Mouse (Mus musculus) C2C12 (cell line): ENCODE measurements at regions not wholly inside any gene's neighbourhood (a gene's known extent, or its start where the extent isn't known, plus 50 kb on each side); places are given as distances from the start of the nearest gene placed in this dataset.

Source experiments
- H3K27me3 ChIP-seq: one replicate; pipeline ENCODE4 v1.6.1; 2011; ENCODE audit not compliant: control insufficient read depth, insufficient read depth, insufficient read length
- H3K36me3 ChIP-seq: one replicate; pipeline ENCODE4 v1.6.1; 2011; ENCODE audit not compliant: control insufficient read depth, insufficient read depth
- H3K4me3 ChIP-seq: one replicate; pipeline ENCODE4 v1.5.1; 2011; ENCODE audit warnings: mild to moderate bottlenecking, control low read depth; ENCODE audit not compliant: poor library complexity, insufficient read depth, severe bottlenecking
- H3K79me2 ChIP-seq: one replicate; pipeline ENCODE4 v1.6.1; 2011; ENCODE audit not compliant: control insufficient read depth, insufficient read depth
- H3K79me3 ChIP-seq: one replicate; pipeline ENCODE4 v1.6.1; 2011; ENCODE audit warnings: low read depth, control low read depth
- H3ac ChIP-seq: one replicate; pipeline ENCODE3; 2011; ENCODE audit warnings: low read depth; ENCODE audit not compliant: control insufficient read depth, insufficient read length
- CEBPB ChIP-seq: IDR thresholded peaks from one replicate; pipeline ENCODE4 v1.6.1; 2011; ENCODE audit warnings: low read depth, mild to moderate bottlenecking, control low read depth, moderate library complexity
- CTCF ChIP-seq: IDR thresholded peaks from one replicate; pipeline ENCODE4 v1.5.1; 2011; ENCODE audit not compliant: control insufficient read depth, insufficient read depth, insufficient read length
- FOSL1 ChIP-seq: IDR thresholded peaks from one replicate; pipeline ENCODE4 v1.8.0; 2011; ENCODE audit warnings: mild to moderate bottlenecking, low read length; ENCODE audit not compliant: poor library complexity, insufficient read depth, severe bottlenecking
- MAX ChIP-seq: IDR thresholded peaks from one replicate; pipeline ENCODE4 v1.6.1; 2011; ENCODE audit warnings: mild to moderate bottlenecking, control low read depth
- MYOD1 ChIP-seq: IDR thresholded peaks from one replicate; pipeline ENCODE4 v1.6.1; 2011; ENCODE audit warnings: low read depth; ENCODE audit not compliant: control insufficient read depth, insufficient read length
- MYOG ChIP-seq: IDR thresholded peaks from one replicate; pipeline ENCODE4 v1.6.1; 2011; ENCODE audit not compliant: control insufficient read depth, insufficient read length; ENCODE audit errors: extremely low read depth
- USF1 ChIP-seq: IDR thresholded peaks from one replicate; pipeline ENCODE4 v1.6.1; 2011; ENCODE audit warnings: low read depth, mild to moderate bottlenecking, control low read depth, moderate library complexity

DNA sequence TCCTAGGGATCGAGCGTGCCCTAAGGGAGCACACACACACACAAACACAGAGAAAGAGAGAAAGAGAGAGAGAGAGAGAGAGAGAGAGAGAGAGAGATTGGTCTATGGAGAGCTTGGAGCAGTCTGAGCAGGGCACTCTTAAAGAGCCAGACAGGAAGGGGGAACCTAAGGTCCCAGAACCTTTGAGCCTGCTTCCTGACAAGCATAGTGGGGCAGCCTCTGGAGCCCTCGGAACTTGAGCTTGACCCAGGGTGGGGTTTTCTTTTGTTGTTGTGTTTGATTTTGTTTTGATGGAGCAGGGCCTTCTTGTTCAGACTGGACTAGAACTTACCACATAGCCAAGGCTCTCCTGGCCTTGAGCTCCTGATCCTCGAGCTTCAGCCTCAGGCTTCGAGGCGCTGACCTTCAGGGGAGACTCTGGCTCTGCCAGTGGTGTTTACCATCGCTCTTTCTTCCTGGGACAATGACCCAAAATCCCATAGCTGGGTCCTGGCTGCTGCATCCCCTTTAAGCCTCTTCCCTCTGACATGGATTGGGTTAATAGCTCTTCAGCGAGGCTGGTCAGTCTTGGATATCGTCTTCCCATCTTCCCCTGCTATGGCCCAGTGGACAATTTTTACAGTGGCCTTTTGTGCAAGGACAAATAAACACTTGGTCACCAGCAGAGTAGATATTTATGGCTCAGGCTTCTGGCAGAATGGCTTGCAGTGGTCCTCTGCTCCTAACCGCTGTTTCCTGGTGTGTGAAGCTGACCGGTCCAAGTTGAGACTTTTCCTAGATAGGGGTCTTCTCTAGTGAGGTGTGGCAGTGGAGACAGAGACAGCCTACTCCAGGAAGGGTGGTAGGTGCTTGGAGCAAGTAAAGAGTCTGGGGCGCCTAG, 110.1 kb upstream of the Haao start:
- Histone ChIP-seq H3K27me3 (no peaks in the 10 kb centered on the region), H3K79me3 (no peaks in the 10 kb centered on the region), H3K4me3 (no peak overlapping the region), H3ac (no peak overlapping the region), H3K36me3 (no peaks in the 10 kb centered on the region), H3K79me2 (no peaks in the 10 kb centered on the region)
- TF ChIP-seq MAX (no peak), FOSL1 (no peak), MYOG (no peak), USF1 (no peak), MYOD1 (no peak), CTCF (no peak), CEBPB (no peak)

DNA sequence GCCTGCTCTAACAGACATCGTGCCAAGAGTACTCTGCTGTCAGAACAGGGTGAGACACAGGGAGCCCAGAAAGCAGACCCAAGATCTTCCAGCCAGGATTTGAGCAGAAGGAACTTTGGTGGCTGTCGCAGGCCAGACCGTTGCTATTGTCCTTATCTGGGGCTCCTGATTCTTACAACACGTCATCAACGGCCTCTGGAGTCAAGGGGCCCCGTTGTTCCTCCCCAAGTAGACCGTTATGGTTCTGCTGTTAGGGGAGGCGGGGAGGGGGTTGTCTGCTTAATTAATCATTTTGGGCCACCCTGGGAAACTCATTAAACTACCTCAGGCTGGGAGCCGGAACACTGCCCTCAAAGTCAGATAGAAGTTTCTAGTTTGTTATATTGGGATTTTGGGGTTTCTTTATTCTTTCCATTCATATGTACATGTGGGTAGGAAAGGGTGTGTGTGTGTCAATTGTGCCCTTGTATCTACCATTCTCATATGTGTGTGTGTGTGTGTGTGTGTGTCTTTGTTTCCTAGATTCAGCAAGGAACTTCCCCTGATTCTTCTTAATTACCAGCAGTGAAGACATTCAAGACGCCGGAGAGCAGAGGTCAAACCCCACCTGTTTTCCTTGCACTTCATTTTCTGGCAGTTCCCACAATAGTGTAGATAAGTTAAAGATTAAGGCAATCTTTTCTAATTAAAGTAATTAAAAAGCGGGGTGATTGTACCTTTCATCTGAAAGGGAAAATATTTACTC, 109.2 kb upstream of the Haao start:
- H3K27me3 ChIP-seq, result no peaks in the 10 kb centered on the region
- H3K36me3 ChIP-seq, result no peaks in the 10 kb centered on the region
- no peak overlapping the region for H3ac ChIP-seq
- TF ChIP-seq CTCF (no peak), USF1 (no peak), MYOD1 (no peak), FOSL1 (no peak), CEBPB (no peak), MYOG (no peak), MAX (no peak)
- no peak overlapping the region for H3K4me3 ChIP-seq
- no peaks in the 10 kb centered on the region for H3K79me2 ChIP-seq
- no peaks in the 10 kb centered on the region for H3K79me3 ChIP-seq

DNA sequence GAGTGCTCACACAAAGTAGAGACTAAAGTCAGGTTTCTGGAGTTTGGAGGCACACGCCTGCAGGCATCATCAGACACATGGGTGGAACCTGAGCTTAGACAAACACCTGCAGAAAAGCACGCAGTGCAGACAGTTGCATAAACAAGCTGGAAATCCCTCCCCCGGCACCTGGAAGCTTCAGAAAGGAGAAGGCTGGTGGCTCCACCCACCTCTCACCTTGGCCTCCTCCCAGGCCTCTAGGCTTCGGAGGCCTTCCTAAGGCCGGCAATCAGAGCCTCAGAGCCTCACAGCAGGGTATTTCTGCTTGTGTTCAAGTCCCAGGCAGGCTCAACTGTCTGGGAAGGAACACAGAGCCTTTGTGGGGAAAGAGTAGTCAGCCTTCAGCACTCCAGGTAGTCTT, 108.2 kb upstream of the Haao start:
- Histone ChIP-seq H3K4me3 (no peak overlapping the region), H3K79me3 (no peaks in the 10 kb centered on the region), H3ac (no peak overlapping the region), H3K36me3 (no peaks in the 10 kb centered on the region), H3K27me3 (no peaks in the 10 kb centered on the region), H3K79me2 (no peaks in the 10 kb centered on the region)
- no peak for TF ChIP-seq FOSL1

DNA sequence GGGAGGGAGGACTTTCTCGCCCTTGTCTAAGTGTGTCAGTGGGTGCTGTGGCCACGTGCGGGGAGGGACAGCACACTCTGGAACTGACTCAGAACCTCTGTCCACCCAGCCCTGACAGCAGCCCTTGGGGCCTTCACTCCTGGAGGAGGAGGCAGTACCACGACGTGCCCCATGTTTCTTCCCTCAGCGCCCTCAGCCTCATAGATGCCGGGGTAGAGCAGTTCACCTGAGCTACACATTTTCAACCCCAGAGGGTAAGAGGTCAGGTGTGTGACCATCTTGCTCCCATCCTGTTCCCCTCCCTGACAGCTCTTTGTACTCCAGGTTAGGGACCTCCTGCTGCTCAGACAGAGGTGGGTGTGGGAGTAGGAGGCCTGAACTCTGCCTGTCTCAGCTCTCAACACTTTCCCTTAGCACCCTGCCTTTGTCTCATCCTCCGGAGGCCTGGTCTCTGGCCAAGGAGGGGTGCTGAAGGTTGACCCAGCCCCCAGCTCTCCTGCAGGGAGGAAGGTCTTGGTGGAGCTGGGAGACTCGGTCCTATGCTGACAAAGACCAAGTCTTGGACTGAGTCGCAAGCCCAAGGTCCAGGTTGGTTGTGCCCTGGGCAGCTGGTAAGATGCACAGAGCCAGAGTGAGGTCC, 107.4 kb upstream of the Haao start:
- no peak overlapping the region for H3ac ChIP-seq
- H3K4me3 ChIP-seq, result no peak overlapping the region
- H3K27me3 ChIP-seq, result no peaks in the 10 kb centered on the region
- TF ChIP-seq CEBPB (no peak), CTCF (no peak), MYOG (no peak), MAX (no peak), MYOD1 (no peak), FOSL1 (no peak), USF1 (no peak)
- no peaks in the 10 kb centered on the region for H3K79me3 ChIP-seq
- no peaks in the 10 kb centered on the region for H3K79me2 ChIP-seq
- no peaks in the 10 kb centered on the region for H3K36me3 ChIP-seq

DNA sequence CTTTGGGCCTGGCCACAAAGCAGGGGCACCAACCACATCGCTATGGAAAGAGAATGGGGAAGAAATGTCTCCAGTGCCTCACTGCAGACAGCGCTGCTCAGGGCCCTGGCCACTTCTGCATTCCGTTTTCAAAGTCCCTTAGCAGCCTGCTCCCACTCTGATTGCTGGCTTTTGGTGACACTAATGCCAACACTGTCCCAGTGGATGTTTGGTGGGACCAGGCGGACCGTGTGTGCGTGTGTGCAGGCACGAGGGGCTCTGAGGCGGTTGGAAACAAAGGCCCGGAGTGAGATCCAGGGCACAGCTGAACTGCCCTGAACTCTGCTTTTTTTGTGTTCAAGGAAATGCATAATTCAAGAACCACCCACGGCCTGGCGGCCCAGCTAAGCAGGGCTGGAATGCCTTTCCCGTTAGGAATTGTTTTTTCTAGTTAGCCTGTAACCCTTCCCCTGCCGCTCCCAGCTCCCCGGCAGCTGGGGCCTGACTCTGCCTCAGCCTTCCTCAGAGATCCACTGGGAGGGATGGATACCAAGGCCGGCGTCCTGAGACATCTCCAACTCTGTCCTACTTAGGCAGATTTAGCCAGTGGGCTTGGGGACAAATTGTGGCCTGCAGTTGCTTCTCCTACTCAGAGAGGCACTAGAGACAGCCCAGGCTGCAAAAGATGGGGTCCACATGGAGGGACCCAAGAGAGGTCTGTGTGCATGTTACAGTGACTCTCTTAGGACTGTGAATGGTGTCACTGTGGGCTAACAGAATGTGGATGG, 106.7 kb upstream of the Haao start:
- no peak overlapping the region for H3ac ChIP-seq
- TF ChIP-seq USF1 (no peak), MYOD1 (no peak), MYOG (no peak), CEBPB (no peak), MAX (no peak), FOSL1 (no peak)
- no peaks in the 10 kb centered on the region for H3K79me3 ChIP-seq
- H3K4me3 ChIP-seq, result no peak overlapping the region
- H3K79me2 ChIP-seq, result no peaks in the 10 kb centered on the region
- H3K36me3 ChIP-seq, result no peaks in the 10 kb centered on the region
- no peaks in the 10 kb centered on the region for H3K27me3 ChIP-seq
